Comparison of ENCODE assay signal across 29 mouse cellular contexts in genomic region chr4:35820701-35821100, GRCm38 (mm10).
A peak's percentile ranks its signal among the peaks of the same experiment; 100 is the strongest.
DNase-seq lines count a peak whose midpoint lies in the region; TF ChIP-seq lines count a peak whose summit lies in the region.
"Had no signal": no experiment of that assay in that cellular context is flagged by ENCODE, and none has a peak within 500 bp of the region (broad histone marks: within the 10 kb centered on the region; RNA-seq: fewer than 3 reads in every experiment).

No protein-coding gene starts in this region.

- intact Hi-C loops in left cerebral cortex, adult 2 months (cut with DNase I), result no loop called here

- no peak overlapping the region for H3K27ac ChIP-seq in left cerebral cortex, adult 2 months
- H3K27ac ChIP-seq: embryonic facial prominence, embryonic 12.5 days; heart, embryonic 13.5 days; hindbrain, embryonic 10.5 days; hindbrain, embryonic 15.5 days; limb, embryonic 12.5 days; liver, embryonic 15.5 days; midbrain, embryonic 10.5 days; midbrain, embryonic 15.5 days; neural tube, embryonic 15.5 days had no signal

- no peak for TF ChIP-seq CTCF in left cerebral cortex, adult 2 months (IDR thresholded peaks at IDR 0.05)

- H3K4me3 ChIP-seq in left cerebral cortex, adult 2 months, result no peak overlapping the region
- H3K4me3 ChIP-seq: embryonic facial prominence, embryonic 12.5 days; heart, embryonic 13.5 days; hindbrain, embryonic 10.5 days; hindbrain, embryonic 15.5 days; limb, embryonic 12.5 days; liver, embryonic 15.5 days; midbrain, embryonic 10.5 days; midbrain, embryonic 15.5 days; neural tube, embryonic 15.5 days had no signal

- peak; percentile 26 for DNase-seq in cerebellum, adult 9-10 months
- no peak for DNase-seq in cerebellum, adult 18-20 months
- DNase-seq in frontal cortex, adult 2 months (ENCODE audit: extremely low spot score in 1 of 2, low spot score in 1 of 2), result peak; percentile 3 to 37
- DNase-seq in frontal cortex, postnatal 25 days (ENCODE audit: low spot score in 2 of 2), result no peak
- DNase-seq in left cerebral cortex, adult 9 months (ENCODE audit: low spot score in 2 of 2), result peak; percentile 35 to 42
- no peak for DNase-seq in left cerebral cortex, adult 2 months (ENCODE audit: extremely low spot score in 1 of 2, low spot score in 2 of 2)
- DNase-seq in adrenal gland, adult (ENCODE audit: inconsistent age in 2 of 2, low spot score in 1 of 2), result no peak
- DNase-seq: adrenal gland, postnatal 14 days; embryo, embryonic 11 days; gastrocnemius, postnatal 10 days; heart, postnatal 10 days; kidney, adult 11 months; kidney, postnatal 14 days; lung, embryonic 14.5 days; lung, postnatal 14 days; retina, postnatal 1 day; right cerebral cortex, postnatal 25 days; spleen, adult 18-20 months; thymus, adult 18-20 months; thymus, postnatal 25 days had no signal

Comparison
In these comparisons a context has a peak if more than half of its experiments do, and no peak if none do; other contexts are left out.
1. DNase-seq: peak in cerebellum, adult 9-10 months (single experiment), frontal cortex, adult 2 months (2 of 2) and left cerebral cortex, adult 9 months (2 of 2); none in cerebellum, adult 18-20 months (0 of 2), frontal cortex, postnatal 25 days (0 of 2), left cerebral cortex, adult 2 months (0 of 2) and adrenal gland, adult (0 of 2).